Mouse (Mus musculus) megakaryocyte, embryonic 14.5 days (primary cell): ENCODE measurements at regions not wholly inside any gene's neighbourhood (a gene's known extent, or its start where the extent isn't known, plus 50 kb on each side); places are given as distances from the start of the nearest gene placed in this dataset.
A peak's percentile ranks its signal among the peaks of the same experiment; 100 is the strongest.

Experiments
- H3K27me3 ChIP-seq: replicated peaks from 2 replicates; pipeline ENCODE3; 2012; ENCODE audit warnings: inconsistent platforms
- H3K36me3 ChIP-seq: replicated peaks from 2 replicates; pipeline ENCODE3; 2012; ENCODE audit warnings: low read length, inconsistent platforms, mixed read lengths
- H3K4me1 ChIP-seq: 2 replicates; pipeline ENCODE4 v1.6.1; 2012; ENCODE audit warnings: inconsistent platforms
- H3K4me3 ChIP-seq: replicated peaks from 2 replicates; pipeline ENCODE3; 2012; ENCODE audit warnings: moderate library complexity, mild to moderate bottlenecking, inconsistent platforms
- H3K9me3 ChIP-seq: 2 replicates; pipeline ENCODE4 v1.6.1; 2012; ENCODE audit warnings: inconsistent platforms
- FLI1 ChIP-seq: IDR thresholded peaks from 2 replicates; pipeline ENCODE4 v1.6.1; 2012; ENCODE audit warnings: low read length, inconsistent platforms, mixed read lengths
- GATA1 ChIP-seq: IDR thresholded peaks from 3 replicates; pipeline ENCODE4 v1.6.1; 2012; ENCODE audit warnings: mixed read lengths, low read length, inconsistent platforms, borderline replicate concordance

DNA sequence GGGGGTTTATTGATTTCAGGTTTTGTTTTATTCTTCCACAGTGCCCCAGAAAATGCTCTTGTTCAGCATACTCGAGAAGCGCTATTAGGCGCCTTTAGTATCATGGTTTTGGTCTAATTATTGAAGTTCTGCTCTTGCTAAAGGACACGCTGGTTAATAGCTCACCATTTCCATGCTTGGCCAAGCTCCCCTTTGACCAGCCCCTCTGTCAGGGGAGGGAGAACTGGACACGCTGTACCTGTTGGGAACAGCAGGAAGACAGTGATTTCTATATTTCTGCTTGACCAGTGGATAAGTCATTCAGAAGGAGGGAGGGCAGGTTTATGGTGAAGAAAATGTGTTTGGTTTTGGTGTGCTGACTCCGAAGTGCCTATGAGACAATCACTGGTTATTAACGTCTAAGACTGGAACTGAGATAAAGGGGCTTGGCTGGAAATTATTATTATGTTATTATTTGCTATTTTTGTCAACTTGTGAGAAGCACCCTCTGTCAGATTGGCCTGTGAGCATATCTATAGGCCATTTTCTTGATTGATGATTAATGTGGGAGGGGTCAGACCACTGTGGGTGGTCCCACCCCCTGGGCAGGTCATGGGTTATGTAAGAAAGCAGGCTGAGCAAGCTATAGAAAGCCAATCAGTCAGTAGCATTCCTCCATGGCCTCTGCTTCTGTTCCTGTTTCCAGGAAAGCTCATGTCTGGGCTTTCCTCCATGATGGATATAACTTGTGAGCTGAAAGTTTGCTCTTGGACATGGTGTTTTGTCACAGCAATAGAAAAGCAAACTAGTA, 51.2 kb upstream of the Tanc2 start:
- H3K4me1 ChIP-seq: peaks cover 8% of the 10 kb centered on the region; the same call in 1 of the 2 replicates
- H3K36me3 ChIP-seq: no peaks in the 10 kb centered on the region
- no peak for TF ChIP-seq GATA1
- no peak for TF ChIP-seq FLI1
- no peak overlapping the region for H3K4me3 ChIP-seq
- peaks cover 67% of the 10 kb centered on the region for H3K27me3 ChIP-seq
- H3K9me3 ChIP-seq: no peaks in the 10 kb centered on the region; the same call in 1 of the 2 replicates

DNA sequence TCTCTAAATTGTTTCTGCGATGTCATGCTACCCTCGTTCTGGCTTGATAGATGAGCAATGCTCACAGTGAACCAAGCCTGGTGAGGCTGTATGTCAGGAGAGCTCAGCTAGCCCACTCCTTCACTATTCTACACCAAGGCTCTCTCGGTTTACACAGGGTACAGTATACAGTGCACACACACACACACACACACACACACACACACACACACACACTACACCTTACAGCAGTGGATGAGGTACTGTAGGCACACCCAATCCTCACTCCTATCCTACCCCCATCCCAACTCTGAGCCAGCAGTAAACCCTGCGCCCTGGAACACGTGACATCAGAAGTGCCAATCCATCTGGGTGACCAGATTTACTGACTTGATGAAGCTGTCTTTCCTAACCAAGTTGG, 57.2 kb upstream of the Tanc2 start:
- Histone ChIP-seq H3K4me1 (peaks cover 3% of the 10 kb centered on the region), H3K9me3 (no peaks in the 10 kb centered on the region), H3K27me3 (peaks cover 83% of the 10 kb centered on the region), H3K4me3 (no peak overlapping the region), H3K36me3 (no peaks in the 10 kb centered on the region)
- no peak for TF ChIP-seq FLI1
- no peak for TF ChIP-seq GATA1

- Histone ChIP-seq H3K4me1 (peaks cover 18% of the 10 kb centered on the region), H3K4me3 (no peak overlapping the region), H3K27me3 (peaks cover 70% of the 10 kb centered on the region), H3K36me3 (no peaks in the 10 kb centered on the region), H3K9me3 (no peaks in the 10 kb centered on the region)
- TF ChIP-seq GATA1 (no peak), FLI1 (no peak)
Measured at GRCm38 (mm10) chr11:105530711-105531157, 59.1 kb upstream of the Tanc2 start.

DNA sequence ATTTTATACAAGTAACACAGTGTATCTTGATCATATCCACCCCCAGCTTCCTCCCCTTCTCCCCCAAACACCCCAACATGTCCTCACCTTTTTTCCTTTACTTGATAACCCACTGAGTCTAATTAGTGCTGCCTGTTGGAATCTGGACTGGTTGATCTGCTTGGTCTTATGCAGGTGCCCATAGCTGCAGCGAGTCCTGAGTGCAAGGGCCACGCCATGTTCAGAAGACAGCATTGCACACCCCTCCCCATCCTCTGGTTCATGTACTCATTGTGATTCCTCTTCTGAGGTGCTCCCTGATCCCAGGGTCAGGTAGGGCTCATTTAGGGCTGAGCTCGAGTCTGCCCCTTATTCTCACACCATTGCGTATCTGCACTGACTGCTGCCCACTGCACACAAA, 63.7 kb upstream of the Tanc2 start:
- Histone ChIP-seq H3K4me1 (peaks cover 27% of the 10 kb centered on the region), H3K4me3 (no peak overlapping the region), H3K27me3 (peaks cover 34% of the 10 kb centered on the region), H3K36me3 (no peaks in the 10 kb centered on the region), H3K9me3 (no peaks in the 10 kb centered on the region)
- TF ChIP-seq GATA1 (no peak), FLI1 (no peak)

- H3K4me3 ChIP-seq: peak overlapping the region; percentile 44
- peaks cover 27% of the 10 kb centered on the region for H3K4me1 ChIP-seq
- no peaks in the 10 kb centered on the region for H3K9me3 ChIP-seq
- no peaks in the 10 kb centered on the region for H3K36me3 ChIP-seq
- TF ChIP-seq GATA1 (no peak), FLI1 (no peak)
- H3K27me3 ChIP-seq: peaks cover 30% of the 10 kb centered on the region
Measured at GRCm38 (mm10) chr11:105525608-105526007, 64.2 kb upstream of the Tanc2 start.

DNA sequence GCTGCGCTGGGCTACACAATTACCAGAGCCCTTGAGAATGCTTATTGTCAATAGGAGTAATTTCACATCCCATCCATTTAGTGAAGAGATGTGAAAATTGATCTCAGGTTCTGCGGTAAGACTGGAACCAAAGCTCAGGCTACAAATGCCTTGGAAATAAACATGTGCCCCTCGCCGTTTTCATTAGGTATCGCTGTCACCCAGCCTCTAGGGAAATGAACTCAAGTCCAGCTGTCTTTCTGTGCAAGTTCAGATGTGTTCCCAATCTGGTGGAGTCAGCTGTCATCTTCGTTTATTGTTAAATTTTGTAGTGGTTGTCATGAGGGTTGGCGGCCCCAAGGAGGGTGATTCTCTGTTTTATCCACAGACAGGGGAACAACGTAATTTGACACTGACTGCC, 65.4 kb upstream of the Tanc2 start:
- Histone ChIP-seq H3K27me3 (peaks cover 22% of the 10 kb centered on the region), H3K4me3 (no peak overlapping the region), H3K4me1 (peaks cover 27% of the 10 kb centered on the region), H3K9me3 (no peaks in the 10 kb centered on the region), H3K36me3 (no peaks in the 10 kb centered on the region)
- TF ChIP-seq GATA1: no peak
- TF ChIP-seq FLI1: no peak

GRCm38 (mm10) chr11:105523765-105524164, 66.0 kb upstream of the Tanc2 start:
- H3K9me3 ChIP-seq: no peaks in the 10 kb centered on the region
- H3K36me3 ChIP-seq: no peaks in the 10 kb centered on the region
- H3K4me1 ChIP-seq: peaks cover 27% of the 10 kb centered on the region
- TF ChIP-seq FLI1 (no peak), GATA1 (no peak)
- no peak overlapping the region for H3K4me3 ChIP-seq
- peaks cover 19% of the 10 kb centered on the region for H3K27me3 ChIP-seq

DNA sequence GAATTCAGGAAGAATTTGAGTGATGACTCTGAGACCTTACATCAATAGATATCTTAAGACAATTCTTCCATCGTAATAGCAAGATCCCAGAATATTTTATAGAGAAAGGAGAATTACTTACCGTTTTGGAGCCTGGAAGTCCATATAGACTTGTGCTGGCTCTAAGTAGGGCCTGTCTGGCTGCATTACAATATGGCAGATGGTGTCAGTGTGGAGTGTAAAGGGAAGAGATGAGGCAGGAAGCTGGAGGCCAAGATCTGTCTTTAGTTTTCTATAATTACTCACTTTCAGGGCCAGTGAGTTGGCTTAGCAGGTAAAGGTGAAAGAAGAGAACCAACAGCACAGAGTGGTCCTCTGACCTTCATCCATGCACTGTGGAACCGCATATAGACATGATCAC, 63.9 kb upstream of the March10 start:
- H3K36me3 ChIP-seq: no peaks in the 10 kb centered on the region
- no peak for TF ChIP-seq FLI1
- no peak for TF ChIP-seq GATA1
- peaks cover 7% of the 10 kb centered on the region for H3K9me3 ChIP-seq
- H3K27me3 ChIP-seq: peaks cover 22% of the 10 kb centered on the region
- no peak overlapping the region for H3K4me3 ChIP-seq
- H3K4me1 ChIP-seq: peaks cover 9% of the 10 kb centered on the region

GRCm38 (mm10) chr11:105513275-105513674, 56.7 kb upstream of the March10 start:
- peaks cover 7% of the 10 kb centered on the region for H3K9me3 ChIP-seq
- peaks cover 42% of the 10 kb centered on the region for H3K27me3 ChIP-seq
- H3K36me3 ChIP-seq: no peaks in the 10 kb centered on the region
- TF ChIP-seq GATA1 (no peak), FLI1 (no peak)
- H3K4me3 ChIP-seq: no peak overlapping the region
- H3K4me1 ChIP-seq: peaks cover 23% of the 10 kb centered on the region

GRCm38 (mm10) chr11:105510626-105511025, 54.1 kb upstream of the March10 start:
- Histone ChIP-seq H3K9me3 (peaks cover 2% of the 10 kb centered on the region), H3K27me3 (peaks cover 57% of the 10 kb centered on the region), H3K4me1 (peaks cover 38% of the 10 kb centered on the region), H3K36me3 (no peaks in the 10 kb centered on the region), H3K4me3 (no peak overlapping the region)
- TF ChIP-seq GATA1: no peak
- TF ChIP-seq FLI1: no peak

- Histone ChIP-seq H3K4me3 (no peak overlapping the region), H3K9me3 (no peaks in the 10 kb centered on the region), H3K27me3 (peaks cover 59% of the 10 kb centered on the region), H3K4me1 (peaks cover 42% of the 10 kb centered on the region), H3K36me3 (no peaks in the 10 kb centered on the region)
- TF ChIP-seq GATA1 (no peak), FLI1 (no peak)
Measured at GRCm38 (mm10) chr11:105510056-105510455, 53.5 kb upstream of the March10 start.
